Mouse (Mus musculus) layer of hippocampus, postnatal 14 days (tissue): ENCODE measurements around the gene Gltp. TPM values are rescaled to one million over a fixed set of nuclear protein-coding genes. Genes with fewer than 3 reads are reported as not detected.

ENCODE experiments used
- microRNA-seq, 2 experiments: library from miRNA; unstranded; fragments of <30 nt; microRNA quantifications; one replicate each; pipeline ENCODE4 v1.2.0; 2021
- total RNA-seq, 2 experiments: library from RNA; stranded (reverse); gene quantifications; 2 replicates each; pipeline ENCODE4 v1.2.3; 2021

The Gltp gene
- total RNA-seq, 2 experiments from 2014 or later: 49.7 to 55.7 TPM

Small RNA genes lying within 50 kb of the gene (microRNA-seq; reads per million reads assigned to microRNA genes)
- 0 to 0.45 reads per million in 2 experiments for gene Mir7028

Other genes with a start within 250 kb of the Gltp start
- 10 to 100 TPM; 19.6 to 21.9 TPM for gene Mmab, start 246.9 kb downstream of the Gltp start, total RNA-seq
- 10 to 100 TPM; 40.5 to 48.2 TPM for gene Mvk, start 246.7 kb downstream of the Gltp start, total RNA-seq
- gene Fam222a, start 123.0 kb downstream of the Gltp start, total RNA-seq: 1 to 10 TPM; 7.6 to 7.8 TPM
- 1 to 10 TPM; 2.2 to 5.7 TPM for gene Trpv4, start 32.6 kb downstream of the Gltp start, total RNA-seq
- 10 to 100 TPM; 12.1 to 13.1 TPM for gene Tchp, start 16.8 kb upstream of the Gltp start, total RNA-seq
- 10 to 100 TPM; 41.7 to 42.3 TPM for gene Ankrd13a, start 83.7 kb upstream of the Gltp start, total RNA-seq
- gene Git2, start 84.5 kb upstream of the Gltp start, total RNA-seq: 10 to 100 TPM; 41.1 to 48.5 TPM
- gene 1500011B03Rik, start 132.5 kb upstream of the Gltp start, total RNA-seq: 100 to 1,000 TPM; 148 to 161 TPM
- gene 4930519G04Rik, start 162.7 kb upstream of the Gltp start, total RNA-seq: not detected
- gene Gm9936, start 167.7 kb upstream of the Gltp start, total RNA-seq: under 1 TPM; 0.88 to 0.97 TPM
- gene Oasl2, start 206.0 kb upstream of the Gltp start, total RNA-seq: 1 to 10 TPM in 1 of 2 experiments, under 1 TPM in 1; 0.64 to 1.4 TPM
- not detected for gene Oasl1, start 232.3 kb upstream of the Gltp start, total RNA-seq